Mouse (Mus musculus) small intestine, adult 2 months (tissue): ENCODE data around the gene Agbl4. TPM values are rescaled to one million over a fixed set of nuclear protein-coding genes. Genes with fewer than 3 reads are reported as not detected.

Experiments used
- H3K27ac ChIP-seq: fragments of 200-500 bp; 2 replicates; pipeline ENCODE4 v1.5.1; 2012; ENCODE audit warnings: low read depth, low read length, control low read depth, inconsistent platforms; ENCODE audit not compliant: insufficient read depth
- H3K27me3 ChIP-seq: fragments of 200-500 bp; 2 replicates; pipeline ENCODE4 v1.6.1; 2012; ENCODE audit warnings: mild to moderate bottlenecking, moderate library complexity, low read length, inconsistent platforms; ENCODE audit not compliant: control insufficient read depth, insufficient read depth
- H3K36me3 ChIP-seq: fragments of 200-500 bp; 2 replicates; pipeline ENCODE4 v1.6.1; 2012; ENCODE audit warnings: mild to moderate bottlenecking, low read length, control low read depth, inconsistent platforms; ENCODE audit not compliant: control insufficient read depth, insufficient read depth
- H3K4me1 ChIP-seq: fragments of 200-500 bp; 2 replicates; pipeline ENCODE4 v1.6.1; 2012; ENCODE audit warnings: low read length, inconsistent platforms, mixed read lengths; ENCODE audit not compliant: control insufficient read depth, insufficient read depth, insufficient read length
- H3K4me3 ChIP-seq: fragments of 200-500 bp; 2 replicates; pipeline ENCODE4 v1.5.1; 2012; ENCODE audit warnings: low read depth, mild to moderate bottlenecking, control low read depth, inconsistent platforms, low read length, moderate library complexity
- CTCF ChIP-seq: fragments of 200-500 bp; IDR thresholded peaks from 2 replicates; pipeline ENCODE4 v1.5.1; 2012; ENCODE audit warnings: low read depth, mild to moderate bottlenecking, control low read depth, inconsistent platforms, low read length, moderate library complexity, mixed read lengths; ENCODE audit not compliant: insufficient replicate concordance, insufficient read length; ENCODE audit errors: extremely low read depth
- POLR2A ChIP-seq: fragments of 200-500 bp; IDR thresholded peaks from 2 replicates; pipeline ENCODE4 v1.6.1; 2012; ENCODE audit warnings: low read depth, mild to moderate bottlenecking, control low read depth, inconsistent platforms, low read length, moderate library complexity
- WGBS: fragments of 180-500 bp; shearing (Covaris S2); methylation state at CpG from one replicate; pipeline ENCODE4 v1.1.7; 2018; 5-methylcytosine and 5-hydroxymethylcytosine counted together
- polyA plus RNA-seq: library from polyadenylated mRNA; depleted of rRNA; stranded (reverse); fragments of >200 nt; gene quantifications from 2 replicates; pipeline ENCODE4 v1.2.3, GENCODE M21; 2012

Agbl4 gene
- polyA plus RNA-seq, 1 experiment: not detected

DNA sequence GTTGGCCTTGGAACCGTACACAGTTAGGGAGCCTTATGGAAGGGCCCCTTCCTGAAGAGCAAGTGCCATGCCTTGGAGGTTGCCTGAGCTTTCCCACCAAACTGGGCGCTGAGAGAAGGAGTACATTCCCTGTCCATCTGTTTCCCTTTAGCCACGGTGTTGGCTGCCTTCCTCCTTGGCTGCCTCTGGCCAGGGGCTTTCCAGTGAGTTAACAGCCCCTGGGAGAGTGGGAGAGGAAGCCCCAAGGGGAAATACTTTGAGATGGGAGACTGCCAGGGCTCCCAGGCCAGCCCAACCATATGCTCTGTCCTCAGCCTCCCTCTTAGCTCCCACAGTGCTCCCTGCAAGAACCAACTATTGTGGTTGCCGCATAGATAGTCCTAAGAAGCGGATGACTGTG lies 1087.7 kb downstream of the Agbl4 start:
- H3K27me3 ChIP-seq: no peaks in the 10 kb centered on the region
- H3K4me3 ChIP-seq: no peak overlapping the region
- H3K27ac ChIP-seq: no peak overlapping the region
- 60% methylated on average over 5 of the region's 5 CpGs for WGBS
- H3K36me3 ChIP-seq: no peaks in the 10 kb centered on the region
- no peak for TF ChIP-seq CTCF
- TF ChIP-seq POLR2A: no peak
- H3K4me1 ChIP-seq: no peaks in the 10 kb centered on the region

DNA sequence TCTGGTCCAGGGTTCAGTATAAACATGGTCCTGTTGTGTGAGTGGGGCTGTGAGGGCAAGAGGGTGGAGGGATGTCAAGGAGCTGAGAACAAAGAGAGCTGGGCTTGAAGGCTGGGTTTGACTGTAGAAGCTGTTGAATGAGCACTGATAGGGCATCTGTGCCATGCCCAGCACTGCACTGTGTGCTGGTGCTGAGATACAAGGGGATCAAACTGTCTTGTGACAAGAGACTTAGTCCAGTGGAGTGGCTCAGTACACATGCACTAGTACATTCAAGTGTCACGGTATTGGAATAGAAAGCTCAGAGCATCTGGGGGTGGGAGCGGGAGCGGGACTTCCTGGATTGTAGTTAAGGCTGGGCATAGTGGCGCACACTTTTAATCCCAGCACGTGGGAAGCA lies 1088.7 kb downstream of the Agbl4 start:
- Histone ChIP-seq H3K4me3 (no peak overlapping the region), H3K4me1 (no peaks in the 10 kb centered on the region), H3K27ac (no peak overlapping the region), H3K27me3 (no peaks in the 10 kb centered on the region), H3K36me3 (no peaks in the 10 kb centered on the region)
- TF ChIP-seq POLR2A (no peak), CTCF (no peak)
- 72% methylated on average over 5 of the region's 5 CpGs for WGBS

DNA sequence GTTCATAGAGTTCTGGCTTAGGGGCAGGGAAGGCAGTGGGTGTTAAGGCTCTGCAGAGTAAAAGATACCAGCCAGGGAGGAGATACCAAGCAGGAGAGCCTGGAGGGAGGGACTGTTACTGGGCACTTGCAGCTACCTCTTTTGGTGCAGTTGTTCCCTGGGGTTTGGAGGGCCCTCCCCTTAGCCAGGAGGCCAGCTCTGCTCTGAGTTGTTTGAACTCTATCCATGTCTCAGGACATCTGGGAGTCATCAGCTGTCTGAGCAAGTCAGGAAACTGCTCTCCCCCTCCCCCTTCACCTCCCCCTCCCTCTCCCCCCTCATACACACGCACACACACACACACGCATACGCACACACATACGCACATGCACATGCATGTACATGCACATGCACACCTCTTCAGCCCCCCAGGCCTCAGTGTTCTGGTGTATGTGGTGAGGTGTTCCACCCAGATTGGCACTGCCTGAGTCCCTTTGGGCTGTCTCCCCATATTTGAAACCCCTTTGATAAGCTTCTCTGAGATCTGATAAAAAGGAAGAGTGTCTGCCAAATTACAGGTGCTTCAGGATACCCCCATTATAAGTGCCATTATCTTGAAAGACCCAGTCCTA lies 1089.9 kb downstream of the Agbl4 start:
- WGBS: 84% methylated on average over 4 of the region's 4 CpGs

DNA sequence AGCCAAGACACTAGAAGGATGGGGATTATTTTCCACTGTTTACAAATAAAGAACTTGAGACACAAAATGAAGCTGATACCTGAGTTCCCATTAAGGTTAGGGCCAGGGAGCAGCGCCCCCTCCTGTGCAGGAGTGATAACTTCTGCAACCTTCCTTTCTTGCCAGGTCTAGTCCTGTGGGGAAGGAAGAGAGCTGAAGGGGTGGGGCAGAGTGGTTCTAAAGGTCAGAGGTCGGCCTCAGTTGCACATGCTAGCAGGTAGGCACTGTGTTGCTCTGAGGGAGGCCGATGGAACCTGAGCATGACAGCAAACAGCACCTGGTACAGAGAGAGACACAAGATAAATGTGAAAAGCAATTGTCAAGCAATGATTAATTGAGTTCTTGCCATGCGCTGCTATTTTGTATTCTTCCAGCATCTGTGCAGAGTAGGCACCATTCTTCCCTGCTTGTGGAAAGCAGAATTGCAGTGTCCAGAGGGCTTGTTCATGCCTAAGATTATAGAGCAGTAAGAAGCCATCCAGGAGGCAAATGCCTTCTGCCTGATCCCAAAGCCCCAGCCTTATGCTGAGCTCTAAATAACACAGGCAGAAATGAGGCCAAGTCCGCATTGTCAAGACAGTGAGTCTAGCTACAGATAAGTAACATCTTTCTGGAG lies 1096.4 kb downstream of the Agbl4 start:
- Histone ChIP-seq H3K27ac (no peak overlapping the region), H3K36me3 (no peaks in the 10 kb centered on the region), H3K4me1 (no peaks in the 10 kb centered on the region), H3K4me3 (no peak overlapping the region), H3K27me3 (no peaks in the 10 kb centered on the region)
- TF ChIP-seq POLR2A (no peak), CTCF (no peak)
- WGBS: 48% methylated on average over 5 of the region's 5 CpGs

More for the DNA sequence above, 1089.9 kb downstream of the Agbl4 start:
- Histone ChIP-seq H3K27ac (no peak overlapping the region), H3K27me3 (no peaks in the 10 kb centered on the region), H3K4me1 (no peaks in the 10 kb centered on the region), H3K36me3 (no peaks in the 10 kb centered on the region), H3K4me3 (no peak overlapping the region)
- no peak for TF ChIP-seq CTCF
- TF ChIP-seq POLR2A: no peak

DNA sequence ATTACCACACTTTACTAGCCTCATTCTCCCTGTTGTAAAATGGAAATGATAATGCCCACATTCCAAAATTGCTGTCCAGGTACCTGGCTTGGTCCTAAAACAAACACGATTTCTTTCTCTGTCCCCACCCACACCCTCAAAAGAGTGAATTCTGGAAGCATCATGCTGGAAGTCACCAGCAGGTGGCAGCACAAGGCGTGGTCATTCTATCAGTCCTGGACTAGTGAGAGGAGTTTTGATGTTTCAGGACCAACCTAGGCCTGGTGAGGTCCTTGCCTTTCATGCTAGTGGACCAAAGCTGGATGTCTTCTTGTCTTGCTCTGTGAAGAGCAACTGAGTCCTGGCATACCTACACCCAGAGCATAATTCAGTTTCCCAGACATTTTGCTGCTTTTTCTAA lies 1098.5 kb downstream of the Agbl4 start:
- WGBS: 6% methylated on average over 2 of the region's 2 CpGs
- no peaks in the 10 kb centered on the region for H3K36me3 ChIP-seq
- TF ChIP-seq CTCF (peak; percentile 74; the same call in 1 of the 2 replicates), POLR2A (no peak)

DNA sequence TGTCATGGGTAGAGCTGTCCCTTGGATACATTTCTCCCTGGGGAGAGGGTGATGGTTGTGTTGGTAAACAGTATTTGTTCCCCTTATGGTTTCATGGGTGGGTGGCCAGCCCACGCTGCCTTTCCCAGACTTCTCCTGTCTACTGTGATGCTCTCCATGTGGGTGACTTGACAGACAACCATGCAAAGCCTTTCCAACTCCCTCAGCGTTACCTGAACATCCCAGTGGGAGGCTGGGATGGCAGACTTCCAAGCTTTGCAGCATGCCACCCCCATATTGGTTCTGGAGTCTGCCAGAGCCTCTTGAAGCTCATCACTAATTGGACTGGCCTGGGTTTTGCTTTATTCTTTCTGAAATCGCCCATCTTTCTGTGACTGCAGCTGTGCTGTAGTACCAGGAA lies 1101.3 kb downstream of the Agbl4 start:
- Histone ChIP-seq H3K4me1 (no peaks in the 10 kb centered on the region), H3K36me3 (no peaks in the 10 kb centered on the region), H3K27ac (no peak overlapping the region), H3K4me3 (no peak overlapping the region), H3K27me3 (no peaks in the 10 kb centered on the region)
- TF ChIP-seq POLR2A: no peak
- WGBS: 57% methylated on average over 3 of the region's 3 CpGs

More for the DNA sequence above, 1098.5 kb downstream of the Agbl4 start:
- no peak overlapping the region for H3K4me3 ChIP-seq
- H3K27ac ChIP-seq: no peak overlapping the region
- no peaks in the 10 kb centered on the region for H3K27me3 ChIP-seq
- H3K4me1 ChIP-seq: no peaks in the 10 kb centered on the region

DNA sequence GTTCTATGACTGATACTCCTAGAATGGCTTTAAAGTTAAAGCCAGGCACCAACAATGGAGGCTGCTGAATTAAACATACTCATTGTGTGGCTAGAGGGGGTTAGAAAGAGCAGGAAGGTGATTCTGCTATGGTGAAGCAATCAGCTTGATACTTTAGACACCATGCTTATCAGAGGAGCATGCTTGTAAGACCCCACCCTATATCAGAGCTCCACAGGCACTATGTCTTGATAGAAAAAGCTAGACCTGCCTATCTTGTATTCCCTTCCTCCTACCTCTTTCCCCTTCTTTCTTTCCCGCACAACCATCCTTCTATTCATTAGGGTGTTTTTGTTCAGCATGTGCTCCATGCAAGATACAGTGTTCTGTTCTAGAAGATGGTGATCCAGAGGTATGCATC lies 1104.0 kb downstream of the Agbl4 start:
- TF ChIP-seq POLR2A (no peak), CTCF (no peak)
- WGBS: 84% methylated on average over 1 of the region's 1 CpGs
- Histone ChIP-seq H3K4me3 (no peak overlapping the region), H3K4me1 (no peaks in the 10 kb centered on the region), H3K36me3 (no peaks in the 10 kb centered on the region), H3K27me3 (no peaks in the 10 kb centered on the region), H3K27ac (no peak overlapping the region)
